Mouse (Mus musculus) ovary, adult 18-20 months (tissue): ENCODE data around the gene Slc35e4.
"Not testable (repeated sequence)": the region's sequence is repeated elsewhere in the genome, so short reads cannot be mapped to it uniquely, and the experiment has no call there.

Experiments
- DNase-seq: peaks from one replicate; pipeline ENCODE4 v3.0.0; 2022; ENCODE audit warnings: low spot score, mixed read lengths

The Slc35e4 gene

DNA sequence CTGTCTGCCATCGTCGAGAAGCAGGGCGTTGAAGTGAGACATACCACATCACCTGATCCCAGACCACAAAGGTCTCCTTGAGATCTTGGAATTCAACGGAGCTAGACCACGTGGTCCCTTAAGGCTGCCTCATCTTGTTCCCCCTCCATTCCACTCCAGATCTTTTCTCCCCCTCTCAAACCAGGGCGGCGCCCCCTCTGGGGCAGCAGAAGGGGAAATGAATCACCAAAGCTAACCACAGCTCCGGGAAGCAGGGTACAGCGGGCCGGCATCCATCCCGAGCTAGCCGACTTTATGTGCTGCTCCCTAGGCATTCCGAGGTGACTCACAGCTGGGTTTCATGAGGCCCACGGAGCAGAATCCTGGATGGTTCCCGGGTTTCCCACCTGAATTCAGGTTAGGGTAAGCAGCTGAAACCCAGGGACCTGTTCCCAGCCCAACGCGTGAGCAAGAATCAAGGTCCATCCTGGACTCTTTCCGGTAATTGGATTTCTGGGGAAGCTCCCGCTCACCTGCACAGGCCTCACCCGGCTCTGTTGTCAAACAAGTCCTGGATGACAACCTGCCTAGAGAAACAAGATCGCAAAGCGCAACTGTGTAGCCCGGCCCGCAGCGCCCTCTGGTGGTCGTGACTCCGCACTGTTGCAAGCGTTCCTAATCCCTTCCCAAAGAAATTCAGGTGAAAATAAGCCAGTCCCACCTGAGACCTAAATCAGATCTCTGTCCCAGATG is at the start of gene Slc35e4:
Slc35e4 (minus strand) TSS at position 556 of the 732 bp plus-strand sequence.
- peak; percentile 49 for DNase-seq

DNA sequence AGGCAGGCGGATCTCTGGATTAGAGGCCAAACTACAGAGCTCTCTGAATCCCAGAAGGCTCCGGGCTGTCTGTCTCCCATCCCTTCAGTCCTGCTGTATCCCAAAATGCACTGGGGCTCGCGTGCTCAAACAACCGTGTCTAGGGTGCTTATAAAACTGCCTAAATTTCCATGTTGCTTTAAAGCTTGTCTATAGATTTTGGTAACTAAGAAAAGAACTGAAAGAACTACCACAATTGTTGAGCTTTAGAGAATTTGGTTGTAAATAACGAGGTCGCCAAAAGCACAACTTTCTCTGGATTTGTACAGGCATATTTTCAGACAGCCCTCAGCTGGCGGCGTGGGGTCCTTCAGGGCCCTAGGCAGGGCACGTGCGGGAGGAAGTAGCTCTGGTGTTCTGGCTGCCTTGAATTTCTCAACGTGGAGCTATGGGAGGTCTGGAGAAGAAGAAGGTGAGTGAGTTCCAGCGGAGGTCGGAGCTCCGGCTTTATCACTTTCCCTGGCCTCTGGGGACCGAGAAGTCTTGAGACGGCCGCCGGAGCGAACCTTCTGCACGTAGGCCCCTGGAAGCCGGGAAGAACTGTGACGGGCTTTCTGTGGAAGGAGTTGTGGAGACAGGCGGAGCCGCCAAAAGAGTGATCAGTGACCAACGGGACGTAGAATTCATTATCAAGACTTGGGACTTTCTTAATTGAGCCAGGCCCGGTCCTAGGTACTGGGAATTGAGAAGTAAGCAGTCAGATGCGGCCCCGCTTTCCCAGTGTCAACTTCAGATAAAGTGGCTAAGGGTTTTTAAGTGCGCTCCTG is 49.3 kb upstream of the Slc35e4 start, which contains the start of gene Pes1:
Pes1 (plus strand) TSS at position 366 of the 806 bp plus-strand sequence.
- peak; percentile 65 for DNase-seq

DNA sequence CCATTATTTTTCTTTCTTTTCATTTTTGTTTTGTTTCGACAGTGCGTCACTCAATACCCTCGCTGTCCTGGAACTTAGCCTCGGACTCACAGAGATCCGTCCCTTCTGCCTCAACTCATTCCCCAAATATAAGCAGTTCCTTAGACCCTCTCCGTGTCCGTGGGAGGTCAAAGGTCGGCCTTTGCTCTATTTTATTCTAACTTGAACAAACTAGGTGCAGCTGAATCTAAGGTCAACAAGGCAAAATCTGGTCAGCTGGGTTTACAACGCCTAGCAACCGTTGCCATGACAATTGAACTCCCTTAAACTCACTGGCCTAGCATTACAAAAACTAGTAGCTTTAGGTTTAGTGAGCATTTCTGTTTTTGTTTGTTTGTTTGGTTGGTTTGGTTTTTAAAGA is 48.7 kb upstream of the Slc35e4 start:
- DNase-seq = no peak

DNA sequence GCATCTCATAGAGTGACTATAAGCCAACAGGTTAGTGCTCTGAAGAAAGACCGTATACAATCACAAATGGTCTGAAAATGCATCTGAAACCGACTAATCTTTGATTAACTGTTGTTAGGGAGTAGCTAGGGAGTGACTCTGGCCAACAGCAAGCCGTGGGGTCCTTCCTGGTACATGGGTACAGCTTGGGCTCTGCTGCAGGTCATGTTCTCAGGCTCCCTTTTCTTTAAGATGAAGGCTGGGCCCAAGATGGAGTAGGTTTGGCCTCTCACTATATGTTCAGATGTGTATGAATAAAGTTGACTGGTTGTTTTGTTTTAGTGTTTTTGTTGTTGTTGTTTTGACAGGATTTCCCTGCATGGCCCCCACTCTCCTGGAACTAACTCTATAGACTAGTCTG is 47.3 kb upstream of the Slc35e4 start:
- DNase-seq = no peak

DNA sequence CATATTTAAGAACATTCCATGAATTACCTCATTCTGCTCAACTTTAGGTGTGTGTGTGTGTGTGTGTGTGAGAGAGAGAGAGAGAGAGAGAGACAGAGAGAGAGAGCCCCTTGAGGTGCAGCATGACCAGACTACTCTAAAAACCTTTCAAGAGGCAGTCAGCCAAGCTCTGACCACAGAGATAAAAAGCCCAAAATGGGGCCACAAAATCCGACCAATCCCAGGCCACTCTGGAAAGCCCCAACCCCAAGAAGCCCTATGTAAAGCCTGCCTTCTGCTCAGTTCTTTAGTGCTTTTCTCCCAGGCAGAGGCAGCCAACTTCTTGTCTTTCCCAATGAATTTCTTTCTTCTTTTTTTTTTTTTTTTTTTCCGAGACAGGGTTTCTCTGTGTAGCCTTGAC is 46.4 kb upstream of the Slc35e4 start:
- no peak for DNase-seq

- DNase-seq = not testable (repeated sequence)
These were observed 40.9 kb upstream of the Slc35e4 start for GRCm38 (mm10) chr11:3955371-3955770.

DNA sequence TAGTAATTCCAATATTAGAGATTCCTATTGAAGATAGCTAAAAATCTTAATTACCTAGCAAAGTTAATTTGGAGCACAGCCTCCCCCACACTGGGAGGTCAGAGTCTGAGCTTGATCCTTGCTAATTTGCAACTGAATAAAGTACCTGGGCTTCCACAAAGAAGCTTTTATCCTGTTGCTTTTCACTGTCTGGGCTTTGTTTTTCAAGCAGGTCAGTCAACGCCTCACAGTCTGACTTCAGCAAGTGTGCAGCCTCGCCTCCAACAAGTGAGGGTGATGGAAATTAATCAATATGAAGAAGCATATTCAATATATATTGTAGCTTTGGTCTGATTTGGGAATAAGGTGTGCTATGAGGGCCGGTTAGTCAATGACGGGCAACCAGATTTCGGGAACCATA is 40.4 kb upstream of the Slc35e4 start:
- DNase-seq = not testable (repeated sequence)

DNA sequence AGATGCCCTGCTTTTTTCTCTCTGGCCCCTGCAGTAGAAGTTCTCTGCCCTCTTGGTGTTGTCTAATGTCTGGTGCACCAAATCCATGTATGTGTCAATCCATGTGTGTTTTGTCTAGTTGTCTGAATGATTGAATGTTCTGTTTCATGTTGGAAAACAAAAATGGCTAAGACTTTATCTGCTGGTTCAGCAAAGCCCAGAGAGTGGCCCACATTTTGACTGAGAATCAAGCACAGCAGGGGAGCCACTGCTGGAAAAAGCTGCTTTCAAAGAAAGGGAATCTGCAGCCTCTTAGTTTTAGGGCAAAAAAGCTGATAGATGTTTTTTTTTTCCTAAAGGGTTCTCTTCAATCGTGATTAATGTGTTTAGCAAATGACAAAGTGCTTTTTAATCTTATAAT is 31.9 kb upstream of the Slc35e4 start:
- DNase-seq = no peak

DNA sequence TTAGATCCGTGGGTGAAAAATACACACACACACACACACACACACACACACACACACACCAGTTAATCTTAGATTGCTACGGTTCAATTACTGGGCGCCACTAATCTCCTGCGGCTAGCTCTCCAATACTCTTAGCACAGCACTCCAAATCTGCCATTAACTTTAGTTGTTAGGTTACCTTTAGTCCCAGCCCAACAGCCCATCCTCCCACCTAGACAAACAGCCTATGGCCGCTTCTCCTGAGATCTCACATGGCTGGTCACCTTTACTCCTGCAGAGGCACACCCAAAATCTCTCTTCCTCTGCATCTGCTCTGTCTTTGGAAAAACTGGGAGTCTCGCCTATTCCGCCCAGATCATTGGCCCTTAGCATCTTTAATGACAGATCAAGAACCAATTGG is 26.9 kb upstream of the Slc35e4 start:
- no peak for DNase-seq

- no peak for DNase-seq
These were observed 22.9 kb upstream of the Slc35e4 start for GRCm38 (mm10) chr11:3937321-3937874.

- no peak for DNase-seq
These were observed 21.9 kb upstream of the Slc35e4 start for GRCm38 (mm10) chr11:3936318-3936717.

DNA sequence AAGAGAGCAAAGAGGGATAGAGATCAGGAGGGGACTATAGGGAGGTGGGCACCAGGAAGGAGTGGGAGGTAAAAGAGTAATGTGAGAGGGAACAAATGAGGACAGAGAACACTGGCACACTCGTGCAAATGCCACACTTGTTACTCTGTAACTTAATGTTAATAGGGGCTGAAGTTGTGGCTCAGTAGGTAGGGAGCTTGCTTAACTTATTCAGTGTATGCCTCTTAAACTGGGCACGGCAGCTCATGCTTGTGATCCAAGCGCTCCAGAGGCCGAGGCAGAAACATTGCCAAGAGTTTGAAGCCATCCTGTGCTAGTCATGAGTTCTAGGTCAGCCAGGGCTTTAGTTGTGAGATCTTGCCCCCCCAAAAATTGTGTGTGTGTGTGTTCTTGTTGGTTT is 20.7 kb upstream of the Slc35e4 start:
- DNase-seq = no peak

GRCm38 (mm10) chr11:3933756-3934285 is 19.4 kb upstream of the Slc35e4 start:
- no peak for DNase-seq

DNA sequence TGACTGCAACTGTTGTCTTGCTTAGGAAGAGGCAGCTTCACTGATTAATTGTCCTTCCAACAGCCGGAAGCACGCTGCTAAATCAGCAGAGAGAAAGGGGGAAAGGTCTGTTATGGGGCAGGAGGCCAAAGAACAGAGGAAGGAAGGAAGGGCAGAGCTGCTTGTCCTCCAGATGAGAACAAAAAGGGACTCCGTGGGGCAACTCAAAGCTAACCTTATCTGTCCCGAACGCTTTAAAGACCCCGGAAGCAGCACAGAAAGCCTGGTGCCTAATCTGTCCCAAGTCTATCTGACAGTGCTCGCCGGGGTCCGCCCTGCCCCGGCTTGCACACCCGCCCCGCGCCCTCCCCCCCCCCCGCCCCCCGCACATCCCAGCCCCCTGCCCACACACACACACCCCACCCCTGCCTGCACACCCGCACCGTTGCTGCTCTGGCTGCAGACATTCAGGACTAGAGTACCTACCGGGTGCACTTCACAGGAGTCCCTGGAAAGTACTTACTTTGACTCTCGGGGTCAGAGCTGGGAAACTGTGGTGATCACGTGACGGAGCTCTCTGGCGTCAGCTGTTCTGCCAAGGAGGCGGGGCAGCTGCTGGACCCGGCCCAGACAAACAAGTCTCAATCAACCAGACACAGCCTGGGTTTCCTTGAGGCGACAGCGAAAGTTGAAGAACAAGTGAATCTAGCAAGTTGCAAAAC is 17.2 kb upstream of the Slc35e4 start, which contains the start of gene Tcn2:
Tcn2 (minus strand) TSS at position 649 of the 701 bp plus-strand sequence.
- peak; percentile 82 for DNase-seq

DNA sequence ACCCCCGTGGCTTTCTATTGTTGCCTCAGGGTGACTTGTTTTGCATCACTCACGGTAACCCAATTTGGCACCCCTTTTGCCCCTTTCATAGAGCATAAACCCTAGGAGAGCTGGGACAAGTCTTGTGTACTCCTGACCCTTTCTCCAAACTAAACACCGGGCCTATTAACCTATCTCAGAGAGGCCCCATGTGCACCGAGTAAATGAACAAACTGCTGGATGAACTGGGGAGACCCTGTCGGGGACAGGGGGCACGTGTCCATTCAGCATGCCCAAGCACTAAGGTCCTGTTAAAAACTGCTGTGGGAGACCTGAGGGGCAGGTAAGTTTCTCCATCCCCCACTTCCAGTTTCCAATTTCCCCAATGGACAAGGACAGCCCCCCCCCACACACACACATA is 16.5 kb upstream of the Slc35e4 start:
- no peak for DNase-seq

- no peak for DNase-seq
These were observed 15.6 kb upstream of the Slc35e4 start for GRCm38 (mm10) chr11:3930019-3930418.

DNA sequence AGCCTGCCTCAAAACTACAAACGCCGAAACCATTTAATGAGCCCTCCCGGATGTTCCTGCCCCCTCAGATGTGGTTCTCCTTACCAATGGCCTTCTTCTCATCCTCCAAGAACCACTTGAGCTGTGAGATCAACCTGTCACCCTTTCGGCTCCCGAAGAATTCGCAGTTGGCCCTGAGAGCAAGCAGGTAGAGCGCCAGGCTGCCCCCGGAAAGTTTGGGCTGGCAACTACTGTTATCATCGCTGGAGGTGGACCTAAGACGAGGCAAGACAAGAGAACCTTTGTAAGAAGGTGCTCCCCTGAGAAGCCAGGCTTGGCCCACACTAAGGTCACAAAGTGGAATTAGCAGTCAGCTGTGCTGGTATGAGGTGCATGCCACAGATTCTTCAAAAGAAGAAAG is 11.5 kb upstream of the Slc35e4 start:
- no peak for DNase-seq

DNA sequence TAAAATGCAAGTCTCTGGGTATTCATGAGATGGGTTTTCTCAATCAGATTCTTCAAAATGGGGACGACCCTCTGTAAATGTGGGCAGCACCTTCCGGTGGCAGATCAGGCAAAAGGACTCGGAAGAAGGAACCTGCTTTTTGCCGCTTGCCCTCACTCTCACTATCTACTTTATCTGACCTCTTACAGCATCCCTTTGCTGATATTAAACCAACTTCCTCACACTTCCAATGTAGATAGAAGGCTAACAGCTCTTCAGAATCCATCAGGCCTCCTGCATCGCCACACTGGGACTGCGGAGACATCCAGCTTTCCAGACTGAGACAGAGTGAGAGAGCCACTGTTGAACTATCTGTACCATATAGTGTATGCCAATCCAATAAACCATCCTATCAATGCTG is 8.3 kb upstream of the Slc35e4 start:
- no peak for DNase-seq

DNA sequence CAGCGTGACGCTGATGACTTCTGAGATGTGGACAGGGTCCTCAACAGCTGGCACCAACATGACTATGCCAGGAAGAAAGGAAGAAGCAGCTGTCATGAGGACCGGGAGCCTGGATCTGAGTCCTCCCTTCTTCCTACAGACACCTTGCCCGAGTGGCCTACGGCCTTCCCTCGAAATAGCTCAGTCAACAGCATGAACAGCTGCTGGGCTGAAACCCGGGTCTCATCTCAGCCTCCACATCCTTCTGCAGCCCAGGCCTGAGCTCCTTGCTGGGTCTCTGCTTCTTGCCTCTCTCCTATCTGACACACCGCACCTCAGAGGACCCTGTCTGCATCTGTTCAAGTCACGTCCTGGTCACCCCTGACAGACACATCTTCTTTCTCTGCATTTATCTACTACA is 7.7 kb upstream of the Slc35e4 start:
- no peak for DNase-seq

GRCm38 (mm10) chr11:3921281-3921850 is 6.9 kb upstream of the Slc35e4 start:
- DNase-seq = no peak

GRCm38 (mm10) chr11:3920476-3920875 is 6.0 kb upstream of the Slc35e4 start:
- DNase-seq = no peak

DNA sequence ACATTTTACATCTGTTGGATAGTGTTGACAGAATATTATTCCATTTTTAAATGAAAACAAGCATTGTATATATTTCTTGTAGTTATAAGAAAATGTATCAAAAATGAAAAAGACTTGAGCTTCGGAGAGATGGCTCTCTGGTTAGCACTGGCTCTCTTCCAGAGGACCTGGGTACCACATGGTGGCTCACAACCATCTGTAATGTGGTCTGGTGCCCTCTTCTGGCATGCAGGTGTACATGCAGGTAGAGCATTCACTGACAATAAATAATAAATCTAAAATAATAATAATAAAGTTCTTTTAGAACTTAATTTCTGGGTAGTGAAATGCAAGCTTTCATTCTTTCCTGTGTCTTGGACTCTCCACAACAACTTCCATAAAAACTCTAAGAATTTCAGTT is 4.3 kb upstream of the Slc35e4 start:
- no peak for DNase-seq
